Mouse (Mus musculus): ENCODE measurements at regions not wholly inside any gene's neighbourhood (a gene's known extent, or its start where the extent isn't known, plus 50 kb on each side); places are given as distances from the start of the nearest gene placed in this dataset.

DNA sequence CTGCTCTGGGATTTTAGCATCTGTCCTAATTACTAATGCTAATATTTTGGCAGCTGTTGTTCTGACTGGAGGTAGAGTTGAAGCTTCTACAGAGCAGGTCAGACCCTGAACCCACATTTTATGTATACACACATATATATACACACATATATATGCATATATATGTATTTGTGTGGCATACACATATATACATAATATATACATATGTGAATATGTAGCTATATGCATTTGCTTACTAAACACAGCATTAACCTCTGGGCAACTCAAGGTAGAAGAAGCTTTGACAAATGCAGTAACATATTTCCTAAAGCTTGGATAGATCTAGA is 54.4 kb upstream of the Cadps start:
- DNase-seq (ENCODE audit: low spot score) (no peak), ATAC-seq (ENCODE audit: low FRiP score) (no peak)
- Histone ChIP-seq H3K4me1 (replicated peaks; ENCODE audit: control insufficient read depth, insufficient read depth, low read length) (0 out of 2 replicates have a peak, but pooled peaks cover 10% of the 10 kb centered on the region), H3K9ac (no peak overlapping the region), H3K36me3 (replicated peaks; ENCODE audit: control insufficient read depth, insufficient read depth) (no peaks in the 10 kb centered on the region), H3K27ac (peak overlapping the region; percentile 86), H3K27me3 (ENCODE audit: control insufficient read depth, insufficient read depth, low read length) (no peaks in the 10 kb centered on the region), H3K4me2 (replicated peaks) (peak overlapping the region; percentile 15; the same call in 1 of the 2 replicates), H3K9me3 (ENCODE audit: control insufficient read depth, low read length) (no peaks in the 10 kb centered on the region), H3K4me3 (replicated peaks; ENCODE audit: low read length) (no peak overlapping the region)

DNA sequence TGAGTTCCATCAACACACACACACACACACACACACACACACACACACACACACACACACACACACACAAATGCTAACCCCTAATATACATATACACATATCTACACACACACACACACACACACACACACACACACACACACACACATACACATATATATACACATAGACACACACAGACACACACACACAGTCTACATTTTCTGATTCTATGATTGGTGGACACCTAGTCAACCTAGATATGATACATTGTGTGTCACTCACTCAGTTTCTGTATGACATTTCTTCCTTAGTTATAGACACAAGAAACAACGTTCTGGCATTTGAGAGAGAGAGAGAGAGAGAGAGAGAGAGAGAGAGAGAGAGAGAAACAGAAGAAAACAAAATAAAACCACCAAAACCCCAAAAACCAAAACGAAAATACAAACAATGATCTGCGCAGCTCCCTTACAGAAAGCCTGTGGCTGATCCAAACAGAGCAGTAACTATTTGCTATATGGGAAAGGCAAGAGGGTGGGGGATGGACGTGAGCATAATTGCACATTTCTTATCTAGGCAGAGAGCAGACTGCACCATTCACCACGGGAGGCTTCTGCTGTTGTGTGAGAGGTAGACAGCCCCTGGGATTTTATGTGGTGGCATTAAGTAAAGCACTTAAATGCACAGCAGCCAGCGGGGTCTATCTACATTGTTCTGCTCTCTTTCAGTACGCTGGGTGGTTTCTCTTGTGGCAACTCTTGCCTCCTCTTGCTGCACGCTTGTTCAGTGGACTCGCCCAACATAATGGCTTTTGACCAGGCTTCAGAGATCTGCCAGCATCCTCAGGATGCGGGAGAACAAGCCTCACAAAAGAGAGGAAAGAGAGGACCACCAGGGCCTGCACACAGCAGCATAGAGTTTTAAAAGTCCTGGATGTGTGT is 53.8 kb upstream of the Cadps start:
- peak overlapping the region; percentile 15; the same call in 1 of the 2 replicates for H3K4me2 ChIP-seq (replicated peaks)
- no peaks in the 10 kb centered on the region for H3K27me3 ChIP-seq (ENCODE audit: control insufficient read depth, insufficient read depth, low read length)
- H3K36me3 ChIP-seq (replicated peaks; ENCODE audit: control insufficient read depth, insufficient read depth), result no peaks in the 10 kb centered on the region
- H3K4me3 ChIP-seq (replicated peaks; ENCODE audit: low read length), result no peak overlapping the region
- 0 out of 2 replicates have a peak, but pooled peaks cover 10% of the 10 kb centered on the region for H3K4me1 ChIP-seq (replicated peaks; ENCODE audit: control insufficient read depth, insufficient read depth, low read length)
- DNase-seq (ENCODE audit: low spot score), result peak; percentile 51
- no peaks in the 10 kb centered on the region for H3K9me3 ChIP-seq (ENCODE audit: control insufficient read depth, low read length)
- WGBS, result 45% methylated on average over 10 of the region's 10 CpGs
- H3K9ac ChIP-seq, result no peak overlapping the region
- H3K27ac ChIP-seq, result peak overlapping the region; percentile 86
- peak; percentile 95 for ATAC-seq (ENCODE audit: low FRiP score)

Measured in hindbrain, embryonic 14.5 days (tissue).